In genomic region chr9:62553366-62553940, GRCm38 (mm10) we compare ENCODE assay signal across 9 mouse cellular contexts. TPM values are rescaled to one million over a fixed set of nuclear protein-coding genes. Genes with fewer than 3 reads are reported as not detected.
A peak's percentile ranks its signal among the peaks of the same experiment; 100 is the strongest.
DNase-seq lines count a peak whose midpoint lies in the region; ATAC-seq lines count a peak whose summit lies in the region.
"Had no signal": no experiment of that assay in that cellular context is flagged by ENCODE, and none has a peak within 500 bp of the region (broad histone marks: within the 10 kb centered on the region; RNA-seq: fewer than 3 reads in every experiment).

No protein-coding gene starts in this region.

- intact Hi-C loops in left cerebral cortex, postnatal 36 days (cut with DNase I) = loop anchor here (1.0 to 5.0 kb wide), 3 partner anchors 136 to 258 kb away; partner anchors contain the start of gene Anp32a

- no peak overlapping the region for H3K4me3 ChIP-seq in liver, embryonic 11.5 days (ENCODE audit: low read depth, low read length)
- H3K4me3 ChIP-seq: myocyte had no signal

- no peaks in the 10 kb centered on the region for H3K27me3 ChIP-seq in liver, embryonic 11.5 days (replicated peaks; ENCODE audit: control insufficient read depth, insufficient read depth, low read length)

- 23% methylated on average over 7 of the region's 7 CpGs for WGBS in liver, embryonic 11.5 days

- no peak overlapping the region for H3K4me2 ChIP-seq in liver, embryonic 11.5 days

- H3K9me3 ChIP-seq in liver, embryonic 11.5 days (ENCODE audit: control insufficient read depth, low read length) = no peaks in the 10 kb centered on the region

- H3K4me1 ChIP-seq in liver, embryonic 11.5 days (replicated peaks; ENCODE audit: control insufficient read depth, insufficient read depth, low read length) = no peaks in the 10 kb centered on the region

- ATAC-seq in liver, embryonic 11.5 days (replicated peaks; ENCODE audit: low FRiP score) = no peak
- no peak for ATAC-seq in activated CD4-positive, CD25-positive, alpha-beta regulatory T cell, adult 4 months

- DNase-seq in liver = peak; percentile 69
- DNase-seq in liver, embryonic 11.5 days (ENCODE audit: low spot score) = no peak
- peak; percentile 78 for DNase-seq in R1 (ENCODE audit: low read depth, low spot score)
- DNase-seq in cerebellum, adult 18-20 months = peak; percentile 92
- DNase-seq in gastrocnemius, postnatal 25 days = peak; percentile 44
- peak; percentile 78 to 81 for DNase-seq in left cerebral cortex, postnatal 36 days (ENCODE audit: low spot score in 2 of 2)
- DNase-seq in right cerebral cortex, adult 2 months (ENCODE audit: low spot score in 2 of 2) = peak; percentile 80 to 90

- H3K9ac ChIP-seq in liver, embryonic 11.5 days (ENCODE audit: low read depth, low read length) = no peak overlapping the region

- H3K27ac ChIP-seq in liver, embryonic 11.5 days (ENCODE audit: low read depth, low read length) = no peak overlapping the region

- no peaks in the 10 kb centered on the region for H3K36me3 ChIP-seq in liver, embryonic 11.5 days (ENCODE audit: control insufficient read depth, insufficient read depth, low read length)

RNA-seq across cellular contexts. Expression of gene Coro2b, which starts 16.6 kb away (rescaled TPM):
- polyA plus RNA-seq in liver, embryonic 11.5 days (2014; fragmentation: Nextera tagmentation; extraction: Ambion mirVana) = 4.5 and 4.8 TPM in 2 replicates
- total RNA-seq in gastrocnemius, postnatal 25 days (2021) = 1 to 10 TPM; 5.1 to 6.5 TPM
- total RNA-seq in left cerebral cortex, postnatal 36 days (2021) = 100 to 1,000 TPM; 171 to 177 TPM
- polyA plus RNA-seq in activated CD4-positive, CD25-positive, alpha-beta regulatory T cell, adult 4 months (2017; shearing (Covaris generic)) = 1 to 10 TPM in 1 of 2 experiments, under 1 TPM in 1; 0.45 to 2.5 TPM

Comparison
In these comparisons a context has a peak if more than half of its experiments do, and no peak if none do; other contexts are left out.
1. RNA of gene Coro2b, which starts 16.6 kb away (total RNA-seq): 171 to 177 TPM in left cerebral cortex, postnatal 36 days; 5.1 to 6.5 TPM in gastrocnemius, postnatal 25 days; every median in the first group is over 10 times any median in the second.